Mouse (Mus musculus) ovary, postnatal 10 days (tissue): ENCODE measurements around the gene Themis2.
"Not testable (repeated sequence)": the region's sequence is repeated elsewhere in the genome, so short reads cannot be mapped to it uniquely, and the experiment has no call there.

ENCODE experiments used
- DNase-seq: peaks from one replicate; pipeline ENCODE4 v3.0.0; 2022; ENCODE audit warnings: low spot score

The Themis2 gene

GRCm38 (mm10) chr4:132798666-132799065, 2.5 kb upstream of the Themis2 start:
- not testable (repeated sequence) for DNase-seq

GRCm38 (mm10) chr4:132798028-132798427, 1.8 kb upstream of the Themis2 start:
- DNase-seq: no peak

GRCm38 (mm10) chr4:132797461-132797860, 1.3 kb upstream of the Themis2 start:
- DNase-seq: no peak

- DNase-seq: no peak
Observed at GRCm38 (mm10) chr4:132795171-132795570, 1.0 kb downstream of the Themis2 start.

GRCm38 (mm10) chr4:132794760-132795159, 1.4 kb downstream of the Themis2 start:
- no peak for DNase-seq

GRCm38 (mm10) chr4:132794028-132794427, 2.2 kb downstream of the Themis2 start:
- no peak for DNase-seq

GRCm38 (mm10) chr4:132793322-132794004, 2.7 kb downstream of the Themis2 start:
- DNase-seq: not testable (repeated sequence)

- no peak for DNase-seq
Observed at GRCm38 (mm10) chr4:132789731-132790130, 6.5 kb downstream of the Themis2 start.

- DNase-seq: no peak
Observed at GRCm38 (mm10) chr4:132785228-132785627, 11.0 kb downstream of the Themis2 start.

- DNase-seq: no peak
Observed at GRCm38 (mm10) chr4:132783732-132784131, 12.5 kb downstream of the Themis2 start.

GRCm38 (mm10) chr4:132780288-132780687, 15.9 kb downstream of the Themis2 start:
- DNase-seq: no peak

- DNase-seq: no peak
Observed at GRCm38 (mm10) chr4:132778562-132779201, 17.5 kb downstream of the Themis2 start.

- peak; percentile 30 for DNase-seq
Observed at GRCm38 (mm10) chr4:132776764-132777163, 19.4 kb downstream of the Themis2 start.

- no peak for DNase-seq
Observed at GRCm38 (mm10) chr4:132774905-132775304, 21.3 kb downstream of the Themis2 start.

GRCm38 (mm10) chr4:132771776-132772175, 24.4 kb downstream of the Themis2 start:
- DNase-seq: no peak

GRCm38 (mm10) chr4:132767914-132768876, 28.0 kb downstream of the Themis2 start, which contains the start of gene Rpa2:
Rpa2 (plus strand) TSS chr4:132768332.
- peak; percentile 93 for DNase-seq

GRCm38 (mm10) chr4:132763125-132763524, 33.1 kb downstream of the Themis2 start:
- not testable (repeated sequence) for DNase-seq

- no peak for DNase-seq
Observed at GRCm38 (mm10) chr4:132762602-132763001, 33.6 kb downstream of the Themis2 start.

GRCm38 (mm10) chr4:132760296-132760695, 35.9 kb downstream of the Themis2 start:
- no peak for DNase-seq

GRCm38 (mm10) chr4:132757633-132758351, 38.4 kb downstream of the Themis2 start:
- DNase-seq: no peak

- DNase-seq: peak; percentile 49
Observed at GRCm38 (mm10) chr4:132756974-132757373, 39.2 kb downstream of the Themis2 start, which contains the start of gene Smpdl3b. Smpdl3b (minus strand) TSS chr4:132757252.

- no peak for DNase-seq
Observed at GRCm38 (mm10) chr4:132752992-132753391, 43.2 kb downstream of the Themis2 start.
